Mouse (Mus musculus) C2C12 (cell line): ENCODE results near the gene Ttc23.

ENCODE experiments used
- CEBPB ChIP-seq: IDR thresholded peaks from one replicate; pipeline ENCODE4 v1.6.1; 2011; ENCODE audit warnings: low read depth, mild to moderate bottlenecking, control low read depth, moderate library complexity
- CTCF ChIP-seq: IDR thresholded peaks from one replicate; pipeline ENCODE4 v1.5.1; 2011; ENCODE audit not compliant: control insufficient read depth, insufficient read depth, insufficient read length

GRCm38 (mm10) chr7:67699301-67699700 is 52.1 kb downstream of the Ttc23 start:
- TF ChIP-seq CTCF, result no peak
- TF ChIP-seq CEBPB, result no peak
